Mouse (Mus musculus): ENCODE data around the gene Cdyl2.

DNA sequence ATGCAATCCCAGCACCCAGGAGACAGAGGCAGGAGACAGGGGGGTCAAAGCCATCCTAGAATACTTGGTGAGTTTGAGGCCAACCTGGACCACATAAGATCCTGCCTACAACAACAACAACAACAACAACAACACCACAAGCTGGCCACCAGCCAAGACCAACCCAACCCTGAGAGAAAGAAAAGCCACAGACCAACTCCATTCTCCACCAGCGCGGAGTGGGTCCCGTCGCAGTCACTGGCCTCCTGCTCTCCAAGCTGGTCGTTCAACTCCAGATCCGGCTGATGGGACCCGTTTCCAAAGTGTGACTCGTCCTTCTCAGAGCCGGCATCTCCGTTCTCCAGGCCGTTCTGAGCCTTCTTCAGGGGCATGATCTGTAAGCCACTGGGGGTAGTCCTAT is 109.2 kb downstream of the Cdyl2 start:
- no peak for TF ChIP-seq CTCF (IDR thresholded peaks at IDR 0.05; ENCODE audit: control insufficient read depth, insufficient read depth, low read length)
- no peak for TF ChIP-seq POLR2A (IDR thresholded peaks at IDR 0.05; ENCODE audit: borderline replicate concordance, control insufficient read depth, low read depth, low read length)

Data from bone marrow, adult 2 months (tissue).